Mouse (Mus musculus) cortical plate, adult 2 months (tissue): ENCODE data around the gene Ppfia4.

Experiments used
- CTCF ChIP-seq: fragments of 200-500 bp; IDR thresholded peaks from 2 replicates; pipeline ENCODE4 v1.5.1; 2011; ENCODE audit warnings: mild to moderate bottlenecking, control low read depth, low read length; ENCODE audit not compliant: insufficient read depth; ENCODE audit errors: extremely low read depth
- POLR2A ChIP-seq: fragments of 200-500 bp; IDR thresholded peaks from 2 replicates; pipeline ENCODE4 v1.6.1; 2011; ENCODE audit warnings: mild to moderate bottlenecking, low read length, control low read depth; ENCODE audit not compliant: insufficient read depth; ENCODE audit errors: extremely low read depth

GRCm38 (mm10) chr1:134304940-134305339 lies 27.8 kb downstream of the Ppfia4 start:
- TF ChIP-seq CTCF: no peak
- no peak for TF ChIP-seq POLR2A
